Comparison of ENCODE assay signal across 12 mouse cellular contexts in the genomic region with DNA sequence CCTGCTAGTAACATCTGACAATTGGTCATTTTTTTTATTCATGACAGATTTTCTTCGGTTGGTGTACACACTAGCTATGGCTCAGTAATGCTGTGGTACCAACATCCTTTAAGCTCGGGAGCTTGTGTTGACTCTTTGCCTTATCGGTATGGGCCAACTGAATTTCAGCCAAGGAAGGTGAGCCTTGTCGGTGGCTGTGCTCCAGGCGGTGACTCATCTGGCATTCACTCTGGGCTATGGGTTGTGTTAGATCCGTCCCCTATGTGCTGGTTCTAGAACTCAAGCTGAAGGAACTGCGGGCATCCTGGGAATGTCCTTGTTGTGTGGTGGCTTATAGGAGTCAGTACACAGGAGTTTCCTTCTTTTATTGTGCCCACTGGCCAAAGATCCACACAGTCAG. TPM values are rescaled to one million over a fixed set of nuclear protein-coding genes. Genes with fewer than 3 reads are reported as not detected.
DNase-seq lines count a peak whose midpoint lies in the region; ATAC-seq and TF ChIP-seq lines count a peak whose summit lies in the region.
"Had no signal": no experiment of that assay in that cellular context is flagged by ENCODE, and none has a peak within 500 bp of the region (broad histone marks: within the 10 kb centered on the region; RNA-seq: fewer than 3 reads in every experiment).

No protein-coding gene starts in this region.

- H3K9me3 ChIP-seq in heart, postnatal 0 days (replicated peaks; ENCODE audit: control insufficient read depth, low read length) = no peaks in the 10 kb centered on the region
- H3K9me3 ChIP-seq: lung, embryonic 15.5 days had no signal

- TF ChIP-seq CTCF in heart, postnatal 0 days (IDR thresholded peaks at IDR 0.05; ENCODE audit: low read depth) = no peak

- H3K9ac ChIP-seq in heart, postnatal 0 days (replicated peaks; ENCODE audit: low read depth, low read length) = no peak overlapping the region
- H3K9ac ChIP-seq: lung, embryonic 15.5 days had no signal

- DNase-seq in heart, adult 18-20 months = peak; percentile 60 to 74
- no peak for DNase-seq in heart, postnatal 25 days (ENCODE audit: low spot score)
- DNase-seq in Muller cell, postnatal 12 days (ENCODE audit: inconsistent ontology term) = peak; percentile 20
- peak; percentile 97 for DNase-seq in brain, adult 2 months (ENCODE audit: low read depth, low spot score)
- DNase-seq in heart, postnatal 0 days (ENCODE audit: low spot score) = no peak
- no peak for DNase-seq in left cerebral cortex, postnatal 4 days
- no peak for DNase-seq in layer of hippocampus, adult 11-12 months (ENCODE audit: low spot score)

- WGBS in heart, postnatal 0 days = 44% methylated on average over 7 of the region's 7 CpGs

- H3K36me3 ChIP-seq in heart, postnatal 0 days (replicated peaks; ENCODE audit: control insufficient read depth, insufficient read depth, low read length) = no peaks in the 10 kb centered on the region
- H3K36me3 ChIP-seq: lung, embryonic 15.5 days had no signal

- no peak overlapping the region for H3K4me2 ChIP-seq in heart, postnatal 0 days (ENCODE audit: low read depth, low read length)
- H3K4me2 ChIP-seq: lung, embryonic 15.5 days had no signal

- intact Hi-C loops in heart, postnatal 25 days (cut with DNase I) = no loop called here
- intact Hi-C loops in left cerebral cortex, postnatal 4 days (cut with DNase I) = no loop called here

- H3K4me3 ChIP-seq in heart, postnatal 0 days (ENCODE audit: low read depth, low read length) = no peak overlapping the region
- H3K4me3 ChIP-seq: erythroblast, embryonic 14.5 days; lung, embryonic 15.5 days had no signal

- no peak for TF ChIP-seq EP300 in heart, postnatal 0 days (IDR thresholded peaks at IDR 0.05; ENCODE audit: low read depth)

- ATAC-seq in heart, postnatal 0 days (ENCODE audit: insufficient read depth, low read depth) = 0 out of 2 replicates have a peak, but pooled peaks have one; percentile 33
- ATAC-seq in monocyte, adult 5-6 weeks (replicated peaks; ENCODE audit: insufficient number of reproducible peaks, low FRiP score, low TSS enrichment, poor library complexity, severe bottlenecking) = no peak

- H3K27ac ChIP-seq in heart, postnatal 0 days (ENCODE audit: low read depth) = no peak overlapping the region
- H3K27ac ChIP-seq: lung, embryonic 15.5 days had no signal

- H3K4me1 ChIP-seq in heart, postnatal 0 days (ENCODE audit: control insufficient read depth, insufficient read depth) = no peaks in the 10 kb centered on the region
- H3K4me1 ChIP-seq: lung, embryonic 15.5 days had no signal

- H3K27me3 ChIP-seq in heart, postnatal 0 days (ENCODE audit: control insufficient read depth, insufficient read depth, low read length) = no peaks in the 10 kb centered on the region
- H3K27me3 ChIP-seq: CH12.LX; lung, embryonic 15.5 days had no signal

RNA-seq across cellular contexts. Expression of gene Rnf182, which starts 14.3 kb away (rescaled TPM):
- not detected for total RNA-seq in heart, adult 18-20 months (2021)
- under 1 TPM in 1 of 2 experiments, not detected in 1; 0.22 TPM for total RNA-seq in heart, postnatal 25 days (2021)
- total RNA-seq in heart, postnatal 0 days (2014; rRNA removed; ENCODE audit: low replicate concordance) = 0.85 and 0.88 TPM in 2 replicates
- 0.56 and 0.62 TPM in 2 replicates for polyA plus RNA-seq in heart, postnatal 0 days (2015; fragmentation: Nextera tagmentation; extraction: Ambion mirVana)
- total RNA-seq in left cerebral cortex, postnatal 4 days (2021) = 10 to 100 TPM; 20.1 to 20.8 TPM
- total RNA-seq in monocyte, adult 5-6 weeks (2017) = not detected in 3 replicates
- total RNA-seq: CH12.LX; common myeloid progenitor, adult 5-6 weeks had no signal
- polyA plus RNA-seq: erythroblast, embryonic 14.5 days had no signal

Comparison
In these comparisons a context has a peak if more than half of its experiments do, and no peak if none do; other contexts are left out.
1. DNase-seq: peak in heart, adult 18-20 months (2 of 2), Muller cell, postnatal 12 days (single experiment) and brain, adult 2 months (single experiment); none in heart, postnatal 25 days (single experiment), heart, postnatal 0 days (single experiment), left cerebral cortex, postnatal 4 days (single experiment) and layer of hippocampus, adult 11-12 months (single experiment).
2. RNA of gene Rnf182, which starts 14.3 kb away (total RNA-seq): 20.1 to 20.8 TPM in left cerebral cortex, postnatal 4 days; 0.85 to 0.88 TPM in heart, postnatal 0 days, 0.22 TPM in heart, postnatal 25 days, not detected in heart, adult 18-20 months and not detected in monocyte, adult 5-6 weeks; every median in the first group is over 10 times any median in the second.